Mouse (Mus musculus) small intestine, adult 2 months (tissue): Measurements from ENCODE around the gene Tecpr2.

Experiments used
- CTCF ChIP-seq: fragments of 200-500 bp; IDR thresholded peaks from 2 replicates; pipeline ENCODE4 v1.5.1; 2012; ENCODE audit warnings: low read depth, mild to moderate bottlenecking, control low read depth, inconsistent platforms, low read length, moderate library complexity, mixed read lengths; ENCODE audit not compliant: insufficient replicate concordance, insufficient read length; ENCODE audit errors: extremely low read depth
- POLR2A ChIP-seq: fragments of 200-500 bp; IDR thresholded peaks from 2 replicates; pipeline ENCODE4 v1.6.1; 2012; ENCODE audit warnings: low read depth, mild to moderate bottlenecking, control low read depth, inconsistent platforms, low read length, moderate library complexity

GRCm38 (mm10) chr12:110967146-110967545 lies 78.1 kb downstream of the Tecpr2 start:
- TF ChIP-seq CTCF (no peak), POLR2A (no peak)
